Mouse (Mus musculus) regulatory T cell (primary cell): ENCODE data around the gene Adamts14.

ENCODE experiments used
- in situ Hi-C: fragments of 300-600 bp; cut with MboI, MseI; formaldehyde crosslinking; loops from one replicate; pipeline ENCODE4 v1.15.1; 2025; ENCODE audit warnings: high pct_unique_total_duplicates

Gene Adamts14

GRCm38 (mm10) chr10:61273081-61273843 lies at the start of gene Adamts14:
Gene Adamts14 (minus strand): TSS chr10:61273438.
- in situ Hi-C loops = no loop called here

GRCm38 (mm10) chr10:61318527-61318926 lies 45.3 kb upstream of the Adamts14 start:
- in situ Hi-C loops = no loop called here

DNA sequence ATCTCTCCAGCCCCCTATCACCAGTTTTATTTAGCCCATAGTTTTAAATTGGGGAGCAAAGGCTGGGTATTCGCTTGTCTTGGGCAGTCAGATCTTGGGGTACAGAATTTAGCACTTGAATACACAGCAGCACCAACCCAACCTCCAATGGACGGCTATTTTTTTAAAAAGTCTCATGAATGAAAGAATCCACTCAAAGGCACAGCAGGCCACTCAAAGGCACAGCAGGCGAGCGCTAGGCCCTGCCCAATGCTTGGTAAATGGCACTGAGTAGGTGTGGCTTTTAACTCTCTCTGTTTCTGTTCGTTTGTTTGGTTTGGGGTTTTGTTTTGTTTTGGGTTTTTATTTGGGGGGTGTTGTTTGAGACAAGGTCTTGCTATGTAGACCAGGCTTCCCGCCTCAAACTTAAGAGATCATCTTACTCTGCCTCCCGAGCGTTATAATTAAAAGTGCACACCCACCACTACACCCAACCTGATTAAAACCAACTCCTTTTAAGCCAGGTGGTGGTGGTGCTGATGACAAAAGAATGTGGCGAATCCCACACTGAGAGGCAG lies 42.2 kb upstream of the Adamts14 start:
- in situ Hi-C loops = no loop called here

- in situ Hi-C loops = no loop called here
These were observed 40.5 kb upstream of the Adamts14 start for GRCm38 (mm10) chr10:61313750-61314149.

DNA sequence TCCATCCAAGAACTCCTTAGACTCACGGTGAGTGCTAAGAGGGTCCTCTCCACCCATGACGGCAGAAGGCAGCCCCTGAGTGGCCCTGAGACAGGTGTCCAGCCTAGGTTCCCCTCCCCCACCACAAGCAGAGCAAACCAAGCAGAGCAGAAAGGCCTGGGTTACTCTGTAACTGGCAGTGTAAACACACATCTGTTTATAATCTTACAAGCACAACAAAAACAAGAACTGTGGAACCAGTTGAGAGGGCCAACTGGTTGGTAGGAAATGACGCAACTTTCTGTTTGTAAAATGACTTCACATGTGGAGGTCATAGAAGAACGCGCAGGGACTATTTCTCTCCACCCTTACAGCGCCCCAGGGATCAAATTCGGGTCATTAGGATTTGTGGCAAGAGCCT lies 39.5 kb upstream of the Adamts14 start:
- in situ Hi-C loops = no loop called here

DNA sequence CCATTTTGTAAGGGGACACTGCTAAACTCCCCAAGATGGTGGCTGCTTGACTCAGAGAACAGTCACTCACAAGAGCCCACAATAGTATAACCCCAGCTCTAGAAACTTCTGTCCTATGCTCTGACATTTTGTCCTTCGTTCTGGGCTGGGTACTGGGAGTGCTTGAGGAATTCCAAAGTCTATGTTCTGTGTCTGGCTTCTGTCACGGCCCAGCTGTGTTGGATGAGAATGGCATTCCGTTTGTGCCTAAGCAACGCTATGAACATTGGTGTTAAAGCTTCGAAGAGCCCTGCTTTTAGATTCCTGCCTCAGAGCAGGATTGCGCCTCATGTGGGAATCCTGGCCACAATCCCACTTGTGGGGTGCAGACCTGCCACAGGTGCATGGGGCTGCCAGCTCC lies 38.9 kb upstream of the Adamts14 start:
- in situ Hi-C loops = no loop called here

- in situ Hi-C loops = no loop called here
These were observed 35.6 kb upstream of the Adamts14 start for GRCm38 (mm10) chr10:61308706-61309320.

DNA sequence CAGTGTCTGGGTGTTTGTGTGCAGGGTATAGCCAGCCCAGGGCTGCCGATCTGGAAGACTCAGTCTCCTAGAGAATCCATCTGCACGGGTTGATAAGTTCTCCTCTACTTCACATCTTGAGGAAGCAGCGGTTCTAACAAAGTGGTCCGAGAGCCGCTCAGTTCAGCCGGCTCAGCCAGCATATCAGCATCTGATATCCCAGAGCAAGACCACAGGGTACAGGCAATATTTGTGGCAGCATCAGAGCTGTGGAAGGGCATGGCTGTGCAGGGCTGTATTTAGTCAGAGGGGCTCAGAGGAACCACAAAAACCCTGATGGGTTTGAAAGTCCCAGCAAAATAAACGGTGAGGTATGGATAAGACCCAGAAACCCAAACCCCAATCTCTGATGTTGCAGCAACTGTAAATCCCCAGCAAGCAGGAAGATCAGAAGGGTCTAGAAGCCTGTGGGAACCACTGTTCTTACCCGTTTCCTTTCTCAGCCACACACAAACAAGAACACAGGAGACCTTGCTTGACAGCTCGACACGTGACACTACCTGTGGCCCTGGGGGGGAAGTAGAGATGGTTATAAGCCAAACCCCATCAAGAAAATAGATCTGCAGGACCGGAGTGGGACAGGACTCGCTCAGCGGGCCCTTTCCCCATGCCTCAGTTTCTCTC lies 32.8 kb upstream of the Adamts14 start:
- in situ Hi-C loops = no loop called here

DNA sequence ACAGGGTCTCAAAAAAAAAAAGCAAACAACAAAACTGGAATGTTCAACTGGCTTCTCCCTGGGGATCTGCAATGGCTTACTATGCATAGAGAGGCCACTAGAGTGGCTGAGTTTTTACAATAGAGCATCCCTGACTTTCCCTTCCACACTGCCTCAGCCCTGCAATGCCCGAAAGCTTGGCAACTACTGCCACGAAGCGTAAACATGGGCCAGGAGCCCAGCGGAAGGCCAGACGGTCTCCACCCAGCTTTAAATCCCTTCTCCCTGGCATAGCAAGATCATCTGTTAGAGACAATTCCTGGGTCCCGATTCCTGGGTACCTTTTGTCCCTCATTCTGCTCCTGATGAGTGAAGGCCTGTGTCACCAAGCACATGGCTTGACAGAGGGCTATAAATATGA lies 30.8 kb upstream of the Adamts14 start:
- in situ Hi-C loops = no loop called here

GRCm38 (mm10) chr10:61300996-61301395 lies 27.8 kb upstream of the Adamts14 start:
- in situ Hi-C loops = no loop called here

- in situ Hi-C loops = no loop called here
These were observed 24.2 kb upstream of the Adamts14 start, which contains the start of gene Prf1 for GRCm38 (mm10) chr10:61297477-61297876. Gene Prf1 (plus strand): TSS chr10:61297833.

DNA sequence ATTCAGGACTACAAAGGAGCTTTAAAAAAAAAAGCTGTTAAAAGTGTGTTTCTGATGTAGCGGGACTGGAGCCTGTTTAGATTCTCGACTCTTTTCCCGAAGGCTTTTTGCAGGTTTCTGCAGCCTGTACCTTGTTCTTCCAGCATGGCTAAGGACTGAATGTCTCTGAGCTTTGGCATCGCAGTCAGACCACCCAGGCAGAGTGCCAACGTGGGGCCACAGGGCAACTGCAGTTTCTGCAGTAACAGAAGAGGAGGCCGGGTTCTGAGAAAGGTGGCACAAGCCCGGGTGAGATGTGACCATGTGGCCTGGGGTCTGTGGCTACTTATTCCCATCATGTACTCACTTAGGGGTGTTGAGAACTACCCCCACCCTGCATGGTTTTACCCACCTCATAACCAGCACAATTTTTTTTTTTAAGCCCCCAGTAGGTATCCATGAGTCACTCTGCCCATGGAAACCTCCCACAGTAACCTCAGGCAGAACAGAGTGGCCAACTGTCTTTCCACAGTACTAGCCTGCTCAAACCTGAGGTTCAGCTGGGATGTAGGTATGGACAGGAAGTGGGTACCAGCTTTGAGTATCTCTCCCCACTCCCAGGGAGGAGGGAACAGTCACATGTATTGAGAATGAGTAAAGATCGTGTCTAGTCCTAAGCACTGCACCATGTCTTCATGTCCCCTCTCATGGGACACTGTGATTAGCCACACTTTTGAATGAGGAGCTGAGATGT lies 23.6 kb upstream of the Adamts14 start:
- in situ Hi-C loops = no loop called here

GRCm38 (mm10) chr10:61294242-61294641 lies 21.0 kb upstream of the Adamts14 start:
- in situ Hi-C loops = no loop called here

DNA sequence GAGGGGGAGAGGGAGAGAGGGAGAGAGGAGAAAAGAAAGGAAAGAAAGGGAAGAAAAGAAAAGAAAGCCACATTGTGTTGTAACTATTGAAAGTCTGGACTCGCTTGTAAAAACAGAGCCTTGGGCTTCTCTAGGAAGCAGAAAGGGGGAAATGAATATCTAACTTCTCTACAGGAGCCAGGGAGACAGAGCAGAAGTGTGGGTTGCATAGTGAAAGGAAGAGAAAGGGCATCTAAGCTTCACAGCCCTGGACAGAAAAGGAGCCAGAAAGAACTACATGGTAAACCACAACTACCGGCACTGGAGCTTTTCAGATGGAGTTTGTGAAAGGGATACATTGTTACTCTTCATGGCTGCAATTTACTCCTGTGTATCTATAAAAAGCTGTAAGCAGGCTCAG lies 17.2 kb upstream of the Adamts14 start:
- in situ Hi-C loops = no loop called here

DNA sequence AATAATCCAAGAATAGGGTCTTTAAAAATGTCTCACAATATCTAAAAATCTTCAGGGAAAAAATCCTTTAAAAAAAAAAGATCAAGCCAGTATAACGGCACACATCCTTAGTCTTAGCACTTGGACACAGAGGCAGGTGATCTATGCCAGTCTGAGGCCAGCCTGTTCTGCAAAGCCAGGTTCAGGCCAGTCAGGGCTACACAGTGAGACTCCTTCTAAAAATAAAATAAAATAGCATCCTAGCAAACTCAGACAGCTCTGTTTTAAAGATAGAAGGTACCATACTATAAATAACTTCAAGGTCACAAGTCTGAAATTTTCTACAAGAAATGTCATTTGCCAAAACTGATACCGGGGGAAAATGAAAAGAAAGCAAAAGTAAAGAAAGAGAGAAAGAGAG lies 16.8 kb upstream of the Adamts14 start:
- in situ Hi-C loops = no loop called here

- in situ Hi-C loops = no loop called here
These were observed 13.0 kb upstream of the Adamts14 start for GRCm38 (mm10) chr10:61286246-61286645.

- in situ Hi-C loops = no loop called here
These were observed 12.0 kb upstream of the Adamts14 start for GRCm38 (mm10) chr10:61285271-61285670.

GRCm38 (mm10) chr10:61284309-61284708 lies 11.1 kb upstream of the Adamts14 start:
- in situ Hi-C loops = no loop called here

DNA sequence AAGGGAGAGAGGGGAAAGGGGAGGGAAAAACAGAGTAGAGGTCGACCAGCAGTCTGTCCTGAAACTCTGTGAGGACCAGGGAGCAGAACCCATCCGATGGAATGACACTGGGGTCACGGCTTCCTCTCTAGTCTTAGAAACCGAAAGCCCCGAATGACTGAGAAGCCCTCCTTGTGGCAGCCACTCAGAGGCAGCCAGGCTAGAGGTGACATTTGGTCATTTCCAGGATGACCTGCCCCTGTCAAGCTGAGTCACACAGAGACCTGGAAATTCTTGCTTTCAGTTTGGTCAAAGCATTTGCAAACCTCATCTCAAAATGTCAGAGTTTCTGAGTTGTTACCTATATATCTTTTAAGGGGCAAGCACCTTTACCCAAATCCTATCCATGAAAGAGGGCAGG lies 7.9 kb upstream of the Adamts14 start:
- in situ Hi-C loops = no loop called here

DNA sequence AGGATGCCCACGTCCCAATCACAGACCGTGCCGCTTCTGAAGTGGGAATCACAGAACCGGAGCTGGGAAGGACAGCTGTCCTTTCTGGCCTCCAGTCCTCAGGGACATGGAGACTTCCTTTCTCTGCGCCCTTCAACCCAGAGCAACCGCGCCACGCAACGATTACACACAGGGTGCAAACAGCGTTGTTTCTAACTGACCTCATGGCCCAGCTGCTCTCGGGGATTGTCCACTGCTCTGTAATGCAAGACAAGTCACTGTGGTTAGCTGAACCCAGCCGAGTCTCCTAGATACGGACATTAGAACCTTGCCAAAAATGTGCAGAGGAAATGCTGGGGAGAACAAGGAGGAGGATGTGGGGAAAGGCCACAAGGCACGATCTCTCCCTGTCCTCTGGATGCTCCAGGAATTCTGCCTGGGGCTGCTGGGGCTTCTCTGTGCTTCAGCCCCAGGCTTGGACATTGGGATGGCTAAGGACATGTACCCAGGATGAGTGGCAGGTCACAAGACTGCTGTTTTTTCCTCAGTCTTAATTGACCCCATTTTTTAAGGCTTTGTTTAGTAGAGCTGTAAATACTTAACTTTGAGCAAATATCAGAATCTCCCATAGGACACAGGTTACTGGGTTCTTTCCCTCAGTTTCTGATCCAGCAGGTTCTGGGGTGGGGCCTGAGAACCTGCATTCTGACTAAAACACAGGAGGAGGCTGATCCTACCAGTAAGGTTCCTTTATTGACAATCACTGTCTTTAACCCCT lies 4.9 kb upstream of the Adamts14 start:
- in situ Hi-C loops = no loop called here

GRCm38 (mm10) chr10:61277051-61277450 lies 3.8 kb upstream of the Adamts14 start:
- in situ Hi-C loops = no loop called here
